Mouse (Mus musculus) embryonic stem cell, embryonic (primary cell): ENCODE results near the gene Dlg1.

Experiments
- CTCF ChIA-PET, 4 experiments: fragments of 300-600 bp in 2 of 4; fragments of 350-600 bp in 2 of 4; sonication (Branson Sonifier 250); formaldehyde crosslinking; loops; one replicate each; lab custom pipeline; 2022; ENCODE audit warnings: inconsistent platforms in 2 of 4; lab: Charles Lee
- POLR2A ChIA-PET, 4 experiments: fragments of 300-600 bp in 2 of 4; fragments of 350-600 bp in 2 of 4; sonication (Branson Sonifier 250); formaldehyde crosslinking; loops; one replicate each; lab custom pipeline; 2022; ENCODE audit warnings: antibody characterized with exemption in 4 of 4, inconsistent platforms in 1 of 4; lab: Charles Lee

Gene Dlg1

GRCm38 (mm10) chr16:31650788-31651187 is 12.5 kb upstream of the Dlg1 start:
- CTCF ChIA-PET, result interaction anchor here in 2 of 4 experiments (0.6 to 1.2 kb wide), 5 partner anchors 9 to 293 kb away, joined by 3 to 5 read pairs (median 4); partner anchors contain the start of gene Dlg1 (in 1 of the 2)
- POLR2A ChIA-PET, result interaction anchor here in 3 of 4 experiments (0.6 to 4.1 kb wide), 4 partner anchors 12 to 1425 kb away, joined by 3 to 26 read pairs (median 5); partner anchors contain the start of gene Dlg1 (in 2 of the 3)

- ChIA-PET CTCF (interaction anchor here in 2 of 4 experiments (0.6 to 1.2 kb wide), 3 partner anchors 12 to 292 kb away, joined by 3 to 4 read pairs (median 4); partner anchors contain the start of gene Dlg1 (in 1 of the 2)), POLR2A (interaction anchor here in 3 of 4 experiments (0.6 to 4.1 kb wide), 3 partner anchors 12 to 1426 kb away, joined by 3 to 26 read pairs (median 7); partner anchors contain the start of gene Dlg1 (in 2 of the 3))
Observed at GRCm38 (mm10) chr16:31651541-31651940, 11.7 kb upstream of the Dlg1 start.

DNA sequence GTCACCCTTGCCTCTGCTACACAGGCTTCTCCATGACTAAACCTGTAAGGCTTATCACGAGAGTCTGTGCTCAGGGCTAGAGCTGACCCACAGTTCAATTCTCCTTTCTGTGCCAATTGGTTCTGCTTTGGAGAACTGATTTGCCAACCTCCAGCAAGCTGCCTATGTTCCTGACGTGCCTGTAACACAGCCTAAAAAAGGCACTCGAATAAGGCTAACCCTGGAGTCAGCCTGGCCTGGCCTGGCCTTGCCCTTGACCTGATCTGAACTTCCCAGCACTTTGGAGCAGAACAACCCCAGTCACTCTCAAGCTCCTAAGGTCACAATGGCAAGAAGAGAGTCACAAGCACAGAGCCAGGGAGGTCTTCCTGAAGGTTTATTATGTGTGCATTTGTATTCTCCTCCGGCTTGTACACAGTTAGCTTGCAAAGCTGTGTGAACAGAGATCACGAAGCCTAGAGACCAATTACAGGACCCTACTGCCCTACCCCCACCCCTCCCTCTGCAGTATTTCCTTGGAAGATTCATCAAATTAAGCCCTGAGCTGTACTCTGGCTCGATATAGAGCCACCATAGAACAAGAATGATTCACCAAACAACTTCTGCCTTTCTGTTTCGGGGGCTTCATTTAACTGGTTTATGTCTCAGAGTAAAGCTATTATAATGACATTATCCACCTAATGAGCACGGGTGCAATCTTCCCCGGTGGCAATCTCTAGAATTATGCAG is 11.0 kb upstream of the Dlg1 start:
- ChIA-PET POLR2A (interaction anchor here in 3 of 4 experiments (0.7 to 4.1 kb wide), 4 partner anchors 11 to 317 kb away, joined by 3 to 26 read pairs (median 5); partner anchors contain the start of gene Dlg1 (in 2 of the 3)), CTCF (no interaction called here)

DNA sequence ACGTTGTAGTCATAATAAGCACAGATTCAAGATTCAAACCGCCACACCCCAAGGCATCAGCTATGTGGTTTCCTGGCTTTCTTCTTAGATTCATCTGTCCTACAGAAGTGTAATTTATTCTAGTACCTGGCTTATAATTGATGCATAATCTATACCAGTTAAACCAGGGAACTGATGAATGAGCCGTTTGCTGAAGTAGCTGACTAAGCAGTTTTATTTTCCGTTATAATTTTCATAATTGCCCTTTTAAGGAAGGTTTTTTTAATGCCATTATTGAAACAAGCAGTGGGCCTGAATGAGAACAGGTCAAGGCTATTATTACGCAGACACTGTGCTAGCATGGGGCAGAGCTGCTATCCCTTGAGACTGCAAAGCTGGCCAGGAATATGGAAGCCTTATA is 9.6 kb upstream of the Dlg1 start:
- ChIA-PET POLR2A (interaction anchor here in 2 of 4 experiments (1.4 to 4.1 kb wide), 2 partner anchors 10 kb away, joined by 3 to 26 read pairs; partner anchors contain the start of gene Dlg1 (in 2 of the 2)), CTCF (interaction anchor here in 1 of 4 experiments (0.6 kb wide), 1 partner anchor 1319 kb away, joined by 17 read pairs; no protein-coding TSS in a partner anchor)

DNA sequence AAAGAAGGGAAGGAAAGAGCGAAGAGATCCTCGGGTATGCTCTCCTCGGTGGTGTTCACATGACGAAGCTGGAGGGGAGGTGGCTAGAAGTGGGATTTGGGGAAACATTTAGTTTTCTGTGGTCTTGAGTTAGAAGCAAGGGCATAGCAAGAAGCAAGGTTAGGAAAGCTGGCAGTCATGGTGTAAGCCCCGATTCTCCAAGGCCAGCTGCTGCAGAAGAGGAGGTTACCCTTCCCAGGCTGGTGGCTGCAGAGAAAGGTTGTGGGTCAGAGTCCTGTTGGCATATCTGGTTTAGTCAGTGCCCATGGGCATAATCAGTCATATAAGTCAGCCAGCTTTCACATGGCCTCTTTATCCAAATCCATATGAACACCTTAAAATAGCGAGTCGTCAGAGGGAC is 9.2 kb upstream of the Dlg1 start:
- CTCF ChIA-PET, result no interaction called here

DNA sequence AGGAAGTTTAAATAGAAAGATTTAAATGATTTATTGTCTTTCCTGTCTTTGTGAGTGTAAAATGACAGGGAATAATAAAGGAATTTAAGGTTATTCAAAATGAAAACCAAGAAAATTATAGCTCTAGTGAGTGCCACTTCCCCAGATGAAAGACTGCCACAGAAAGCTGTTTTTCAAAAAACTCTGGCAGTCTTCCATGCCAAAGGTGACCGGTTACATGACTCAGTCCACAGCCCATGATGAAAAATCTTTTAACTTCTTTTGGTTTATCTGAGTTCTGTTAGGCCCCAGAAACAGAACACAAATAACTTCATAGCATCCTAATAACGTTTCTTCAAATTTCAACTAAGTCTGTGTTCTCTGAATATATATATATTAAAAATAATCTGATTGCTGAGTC is 7.7 kb upstream of the Dlg1 start:
- ChIA-PET POLR2A (no interaction called here), CTCF (no interaction called here)

More for the DNA sequence above, 9.2 kb upstream of the Dlg1 start:
- POLR2A ChIA-PET, result interaction anchor here in 2 of 4 experiments (1.4 to 4.1 kb wide), 2 partner anchors 9 to 10 kb away, joined by 3 to 26 read pairs; partner anchors contain the start of gene Dlg1 (in 2 of the 2)

DNA sequence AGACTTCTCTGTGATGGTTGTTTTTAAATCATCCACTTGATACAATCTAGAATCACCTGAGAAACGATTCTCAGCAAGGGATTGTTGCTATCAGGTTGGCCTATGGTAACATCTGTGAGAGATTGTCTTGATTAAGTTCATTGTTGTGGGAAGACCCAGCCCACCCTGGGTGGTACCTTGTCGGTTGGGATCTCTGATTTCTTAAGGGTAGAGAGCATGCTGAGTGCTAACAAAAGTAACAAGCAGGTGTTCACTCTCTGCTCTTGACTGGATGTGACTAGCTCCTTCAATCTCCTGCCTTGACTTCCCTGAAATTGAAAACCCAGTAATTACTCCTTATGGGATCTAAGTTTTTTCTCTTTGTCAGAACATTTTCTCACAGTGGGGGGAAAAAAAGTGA is 5.7 kb upstream of the Dlg1 start:
- POLR2A ChIA-PET, result interaction anchor here in 3 of 4 experiments (0.6 to 1.5 kb wide), 4 partner anchors 9 to 1062 kb away, joined by 3 to 5 read pairs (median 4); no protein-coding TSS in a partner anchor
- CTCF ChIA-PET, result interaction anchor here in 1 of 4 experiments (1.2 kb wide), 1 partner anchor 200 kb away, joined by 3 read pairs; no protein-coding TSS in a partner anchor

GRCm38 (mm10) chr16:31658539-31659334 is 4.5 kb upstream of the Dlg1 start:
- POLR2A ChIA-PET, result interaction anchor here in 2 of 4 experiments (0.7 to 2.3 kb wide), 4 partner anchors 9 to 57 kb away, joined by 3 to 5 read pairs (median 4); no protein-coding TSS in a partner anchor
- CTCF ChIA-PET, result interaction anchor here in 1 of 4 experiments (1.1 kb wide), 1 partner anchor 13 kb away, joined by 3 read pairs; no protein-coding TSS in a partner anchor

- CTCF ChIA-PET, result no interaction called here
- POLR2A ChIA-PET, result interaction anchor here in 2 of 4 experiments (0.7 to 2.3 kb wide), 3 partner anchors 8 to 58 kb away, joined by 3 to 5 read pairs (median 4); no protein-coding TSS in a partner anchor
Observed at GRCm38 (mm10) chr16:31659453-31659852, 3.8 kb upstream of the Dlg1 start.

GRCm38 (mm10) chr16:31662556-31663378 is 476 bp upstream of the Dlg1 start:
- CTCF ChIA-PET, result interaction anchor here (0.6 to 1.7 kb wide), 14 partner anchors 9 to 358 kb away, joined by 3 to 12 read pairs (median 4); no protein-coding TSS in a partner anchor
- POLR2A ChIA-PET, result interaction anchor here (0.6 to 4.3 kb wide), 45 partner anchors 9 to 1593 kb away, joined by 3 to 27 read pairs (median 5); partner anchors contain the start of gene Senp5 (in 1 of the 4)

GRCm38 (mm10) chr16:31664287-31664597 is 999 bp downstream of the Dlg1 start:
- ChIA-PET CTCF (interaction anchor here in 3 of 4 experiments (0.8 to 1.7 kb wide), 7 partner anchors 8 to 206 kb away, joined by 3 to 12 read pairs (median 4); no protein-coding TSS in a partner anchor), POLR2A (interaction anchor here in 3 of 4 experiments (0.5 to 4.3 kb wide), 28 partner anchors 8 to 952 kb away, joined by 3 to 27 read pairs (median 5); partner anchors contain the start of gene Senp5 (in 1 of the 3))

DNA sequence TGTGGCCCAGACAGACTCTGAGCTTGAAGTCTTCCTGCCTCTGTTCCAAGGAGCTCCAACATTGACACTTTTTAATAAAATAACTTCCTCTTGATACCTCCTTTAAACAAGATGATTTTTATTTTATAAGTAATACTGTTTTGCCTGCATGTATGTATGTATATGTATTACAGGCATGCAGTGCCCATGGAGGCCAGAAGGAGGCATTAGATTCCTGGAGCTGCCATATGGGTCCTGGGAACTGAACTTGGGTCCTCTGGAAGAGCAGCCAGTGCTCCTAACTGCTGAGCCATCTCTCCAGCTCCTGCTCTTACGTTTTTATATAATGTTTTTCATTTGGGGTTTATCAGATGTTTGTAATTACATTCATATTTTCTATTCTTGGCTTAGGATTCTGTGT is 9.0 kb downstream of the Dlg1 start:
- POLR2A ChIA-PET, result interaction anchor here in 3 of 4 experiments (0.7 to 2.9 kb wide), 19 partner anchors 8 to 253 kb away, joined by 3 to 20 read pairs (median 4); partner anchors contain the start of gene Dlg1 (in 2 of the 3)

DNA sequence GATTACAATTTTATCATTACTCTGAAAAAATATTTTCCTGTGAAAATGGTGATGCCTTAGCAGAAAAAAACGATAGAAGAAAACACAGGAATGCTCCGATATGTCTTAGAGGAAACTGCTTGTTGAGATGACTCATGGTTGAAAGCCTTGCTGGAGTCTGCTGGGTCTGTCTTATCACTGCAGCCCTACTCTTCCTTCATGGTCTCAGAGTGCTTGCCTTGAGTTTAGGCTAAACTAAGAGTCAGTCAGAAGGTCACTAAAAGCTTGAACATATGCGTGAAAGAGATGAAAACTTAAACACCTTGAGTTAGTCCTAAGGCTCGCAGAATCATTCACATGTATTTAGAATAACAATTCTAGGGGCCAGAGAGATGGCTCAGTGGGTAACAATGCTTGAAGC is 14.2 kb downstream of the Dlg1 start:
- ChIA-PET POLR2A (interaction anchor here in 2 of 4 experiments (1.0 to 1.4 kb wide), 3 partner anchors 10 to 14 kb away, joined by 3 to 4 read pairs (median 3); partner anchors contain the start of gene Dlg1 (in 1 of the 2)), CTCF (no interaction called here)

More for the DNA sequence above, 9.0 kb downstream of the Dlg1 start:
- CTCF ChIA-PET, result interaction anchor here (0.6 to 1.5 kb wide), 12 partner anchors 9 to 299 kb away, joined by 3 to 8 read pairs (median 4); partner anchors contain the start of gene Dlg1 (in 2 of the 4)

DNA sequence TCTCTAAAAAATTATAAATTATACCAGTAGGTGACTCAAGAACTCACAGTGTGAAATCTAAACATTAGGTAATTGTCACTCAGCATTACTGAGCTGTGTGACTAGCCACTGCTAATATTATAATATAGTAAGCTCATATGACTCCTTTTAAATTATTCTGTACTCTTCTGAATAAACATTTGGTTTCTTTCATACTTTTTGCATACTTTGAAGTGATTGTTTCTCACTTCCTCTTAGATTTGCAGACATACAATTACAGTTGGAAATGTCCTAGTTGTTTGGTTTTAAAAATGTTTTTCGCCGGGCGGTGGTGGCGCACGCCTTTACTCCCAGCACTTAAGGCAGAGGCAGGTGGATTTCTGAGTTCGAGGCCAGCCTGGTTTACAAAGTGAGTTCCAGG is 19.0 kb downstream of the Dlg1 start:
- ChIA-PET CTCF (interaction anchor here in 1 of 4 experiments (0.6 kb wide), 1 partner anchor 258 kb away, joined by 3 read pairs; no protein-coding TSS in a partner anchor), POLR2A (interaction anchor here in 1 of 4 experiments (1.1 kb wide), 1 partner anchor 12 kb away, joined by 3 read pairs; no protein-coding TSS in a partner anchor)

DNA sequence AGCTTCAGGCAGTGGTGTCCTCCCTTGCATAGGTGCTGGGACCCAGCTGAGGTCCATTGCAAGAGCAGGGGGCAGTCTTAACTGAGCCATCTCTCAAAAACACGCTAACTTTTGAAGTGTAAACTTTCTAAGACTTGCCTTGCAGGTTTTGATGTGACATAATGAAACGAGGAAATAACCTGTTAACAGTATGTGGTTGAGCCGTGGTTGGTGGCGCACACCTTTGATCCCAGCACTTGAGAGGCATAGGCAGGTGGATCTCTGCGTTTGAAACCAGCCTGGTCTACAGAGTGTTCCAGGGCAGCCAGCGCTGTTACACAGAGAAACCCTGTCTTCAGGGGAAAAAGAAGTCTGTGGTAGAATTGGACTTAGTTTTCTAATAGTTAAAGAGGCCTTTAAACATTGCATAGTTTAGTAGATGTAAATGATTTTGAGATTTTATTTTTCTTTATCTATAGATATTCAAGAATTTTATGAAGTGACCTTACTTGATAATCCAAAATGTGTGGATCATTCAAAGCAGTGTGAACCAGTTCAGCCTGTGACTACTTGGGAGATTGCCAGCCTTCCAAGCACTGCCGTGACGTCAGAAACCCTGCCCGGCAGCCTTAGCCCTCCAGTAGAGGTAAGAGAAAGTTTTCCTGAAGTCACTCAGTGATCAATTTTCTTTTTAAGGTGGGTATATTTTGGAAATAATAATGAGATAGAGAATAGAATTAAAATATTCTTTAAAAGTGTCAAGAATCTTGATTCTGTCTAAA is 20.6 kb downstream of the Dlg1 start:
- ChIA-PET CTCF (interaction anchor here in 1 of 4 experiments (0.5 kb wide), 1 partner anchor 37 kb away, joined by 3 read pairs; no protein-coding TSS in a partner anchor), POLR2A (interaction anchor here in 1 of 4 experiments (1.2 to 1.6 kb wide), 2 partner anchors 16 to 214 kb away, joined by 3 read pairs; no protein-coding TSS in a partner anchor)

GRCm38 (mm10) chr16:31684771-31685170 is 21.5 kb downstream of the Dlg1 start:
- ChIA-PET POLR2A (interaction anchor here in 2 of 4 experiments (1.2 to 1.6 kb wide), 3 partner anchors 9 to 213 kb away, joined by 3 read pairs; no protein-coding TSS in a partner anchor), CTCF (interaction anchor here in 1 of 4 experiments (0.7 kb wide), 1 partner anchor 229 kb away, joined by 3 read pairs; no protein-coding TSS in a partner anchor)
